Mouse (Mus musculus) forebrain, postnatal 0 days (tissue): ENCODE data around the gene Hoxa4. TPM values are rescaled to one million over a fixed set of nuclear protein-coding genes. Genes with fewer than 3 reads are reported as not detected.
A peak's percentile ranks its signal among the peaks of the same experiment; 100 is the strongest.

Experiments
- ATAC-seq: fragments of 200-750 bp; cut with Nextera tagmentation; 2 replicates; pipeline ENCODE4 v1.8.0; 2017; ENCODE audit warnings: mild to moderate bottlenecking, moderate library complexity
- DNase-seq: peaks from one replicate; pipeline ENCODE4 v3.0.0-alpha.2; 2015
- H3K27ac ChIP-seq: fragments of 300-500 bp; sonication (generic); 2 replicates; pipeline ENCODE4 v1.5.1; 2014; ENCODE audit warnings: low read depth, mild to moderate bottlenecking, antibody characterized with exemption, low read length, moderate library complexity, mixed read lengths
- H3K27me3 ChIP-seq: fragments of 300-500 bp; sonication (generic); 2 replicates; pipeline ENCODE4 v1.6.1; 2014; ENCODE audit warnings: mild to moderate bottlenecking, low read length, mixed read lengths; ENCODE audit not compliant: insufficient read depth
- H3K36me3 ChIP-seq: fragments of 300-500 bp; sonication (generic); 2 replicates; pipeline ENCODE4 v1.6.1; 2014; ENCODE audit warnings: mild to moderate bottlenecking, moderate library complexity; ENCODE audit not compliant: insufficient read depth
- H3K4me1 ChIP-seq: fragments of 300-500 bp; sonication (generic); 2 replicates; pipeline ENCODE4 v1.6.1; 2014; ENCODE audit warnings: antibody characterized with exemption; ENCODE audit not compliant: insufficient read depth
- H3K4me2 ChIP-seq: fragments of 300-500 bp; sonication (generic); 2 replicates; pipeline ENCODE4 v1.6.1; 2014; ENCODE audit warnings: low read depth, mild to moderate bottlenecking, moderate library complexity
- H3K4me3 ChIP-seq: fragments of 300-500 bp; sonication (generic); 2 replicates; pipeline ENCODE4 v1.5.1; 2014; ENCODE audit warnings: low read depth, low read length, mixed read lengths
- H3K9ac ChIP-seq: fragments of 300-500 bp; sonication (generic); 2 replicates; pipeline ENCODE4 v1.6.1; 2014; ENCODE audit warnings: mild to moderate bottlenecking
- H3K9me3 ChIP-seq: fragments of 300-500 bp; sonication (generic); 2 replicates; pipeline ENCODE4 v1.6.1; 2016; ENCODE audit warnings: low read length
- CTCF ChIP-seq: sonication (generic); IDR thresholded peaks from 2 replicates; pipeline ENCODE4 v1.5.1; 2016; ENCODE audit warnings: antibody characterized with exemption, control low read depth, low read depth
- WGBS: fragments of 180-500 bp; shearing (Covaris S2); extraction: QIAGEN DNeasy Blood & Tissue Kit; methylation state at CpG from one replicate; pipeline ENCODE4 v1.1.7; 2014; 5-methylcytosine and 5-hydroxymethylcytosine counted together
- polyA plus RNA-seq: library from polyadenylated mRNA; unstranded; fragments of >200 nt; fragmentation: Nextera tagmentation; extraction: Ambion mirVana; gene quantifications from 2 replicates; pipeline ENCODE4 v1.2.1, GENCODE M21; 2015
- total RNA-seq: library from RNA; depleted of rRNA; stranded (reverse); fragments of >200 nt; gene quantifications from 2 replicates; pipeline ENCODE4 v1.2.3, GENCODE M21; 2014

The Hoxa4 gene
- total and polyA plus RNA-seq, 2 experiments from 2014 or later, result not detected

- 15% methylated on average over 13 of the region's 13 CpGs for WGBS
- ATAC-seq (no peak), DNase-seq (no peak)
- Histone ChIP-seq H3K9ac (no peak overlapping the region), H3K27ac (no peak overlapping the region), H3K4me1 (no peaks in the 10 kb centered on the region), H3K9me3 (no peaks in the 10 kb centered on the region), H3K27me3 (peaks cover 99% of the 10 kb centered on the region), H3K36me3 (no peaks in the 10 kb centered on the region), H3K4me3 (no peak overlapping the region), H3K4me2 (no peak overlapping the region)
- TF ChIP-seq CTCF, result no peak
Observed at GRCm38 (mm10) chr6:52222729-52223128, 31.2 kb upstream of the Hoxa4 start.

- no peaks in the 10 kb centered on the region for H3K36me3 ChIP-seq
- WGBS, result 10% methylated on average over 21 of the region's 21 CpGs
- TF ChIP-seq CTCF, result no peak
- no peaks in the 10 kb centered on the region for H3K9me3 ChIP-seq
- no peak for ATAC-seq
- H3K27ac ChIP-seq, result no peak overlapping the region
- H3K9ac ChIP-seq, result no peak overlapping the region
- H3K27me3 ChIP-seq, result peaks cover 99% of the 10 kb centered on the region
- peak overlapping the region; percentile 88 for H3K4me2 ChIP-seq
- no peak for DNase-seq
- peaks cover 3% of the 10 kb centered on the region; the same call in 1 of the 2 replicates for H3K4me1 ChIP-seq
- H3K4me3 ChIP-seq, result peak overlapping the region; percentile 50
Observed at GRCm38 (mm10) chr6:52221993-52222685, 30.6 kb upstream of the Hoxa4 start.

- H3K4me3 ChIP-seq, result peak within 1 kb of the TSS; percentile 50
- H3K9ac ChIP-seq, result peak within 1 kb of the TSS; percentile 62
- peak; percentile 90 for DNase-seq
- WGBS, result 2% methylated on average over 46 of the region's 46 CpGs
- peaks cover 4% of the 10 kb centered on the region; the same call in 1 of the 2 replicates for H3K4me1 ChIP-seq
- H3K9me3 ChIP-seq, result no peaks in the 10 kb centered on the region
- peak within 1 kb of the TSS; percentile 88 for H3K4me2 ChIP-seq
- H3K27me3 ChIP-seq, result peaks cover 99% of the 10 kb centered on the region
- H3K36me3 ChIP-seq, result no peaks in the 10 kb centered on the region
- no peak within 1 kb of the TSS for H3K27ac ChIP-seq
- TF ChIP-seq CTCF, result peak; percentile 99
- ATAC-seq, result peak; percentile 79
Observed at GRCm38 (mm10) chr6:52221337-52221992, 29.9 kb upstream of the Hoxa4 start, which contains the start of gene Hoxa7. Gene Hoxa7, minus strand, starts transcription at chr6:52221854.

- TF ChIP-seq CTCF, result no peak
- Histone ChIP-seq H3K4me3 (peak overlapping the region; percentile 50), H3K9ac (no peak overlapping the region), H3K4me2 (peak overlapping the region; percentile 88), H3K36me3 (no peaks in the 10 kb centered on the region), H3K27ac (no peak overlapping the region), H3K27me3 (peaks cover 99% of the 10 kb centered on the region), H3K4me1 (peaks cover 4% of the 10 kb centered on the region; the same call in 1 of the 2 replicates), H3K9me3 (no peaks in the 10 kb centered on the region)
- WGBS, result 5% methylated on average over 12 of the region's 12 CpGs
- DNase-seq (no peak), ATAC-seq (no peak)
Observed at GRCm38 (mm10) chr6:52220865-52221310, 29.3 kb upstream of the Hoxa4 start.

- no peak overlapping the region for H3K27ac ChIP-seq
- DNase-seq (no peak), ATAC-seq (no peak)
- H3K4me2 ChIP-seq, result no peak overlapping the region
- H3K9ac ChIP-seq, result no peak overlapping the region
- no peak for TF ChIP-seq CTCF
- peaks cover 4% of the 10 kb centered on the region; the same call in 1 of the 2 replicates for H3K4me1 ChIP-seq
- H3K9me3 ChIP-seq, result no peaks in the 10 kb centered on the region
- H3K4me3 ChIP-seq, result no peak overlapping the region
- H3K27me3 ChIP-seq, result peaks cover 99% of the 10 kb centered on the region
- 11% methylated on average over 32 of the region's 32 CpGs for WGBS
- no peaks in the 10 kb centered on the region for H3K36me3 ChIP-seq
Observed at GRCm38 (mm10) chr6:52220003-52220864, 28.7 kb upstream of the Hoxa4 start.

GRCm38 (mm10) chr6:52219234-52219942, 27.8 kb upstream of the Hoxa4 start:
- Histone ChIP-seq H3K9me3 (no peaks in the 10 kb centered on the region), H3K4me3 (no peak overlapping the region), H3K27ac (no peak overlapping the region), H3K4me2 (no peak overlapping the region), H3K4me1 (peaks cover 4% of the 10 kb centered on the region; the same call in 1 of the 2 replicates), H3K9ac (no peak overlapping the region), H3K27me3 (peaks cover 99% of the 10 kb centered on the region), H3K36me3 (no peaks in the 10 kb centered on the region)
- no peak for TF ChIP-seq CTCF
- no peak for DNase-seq
- no peak for ATAC-seq
- WGBS, result 17% methylated on average over 9 of the region's 9 CpGs
